Mouse (Mus musculus) forebrain, postnatal 0 days (tissue): Measurements from ENCODE around the gene 2310039H08Rik. TPM values are rescaled to one million over a fixed set of nuclear protein-coding genes. Genes with fewer than 3 reads are reported as not detected.
"Not testable (repeated sequence)": the region's sequence is repeated elsewhere in the genome, so short reads cannot be mapped to it uniquely, and the experiment has no call there.

ENCODE experiments used
- ATAC-seq: fragments of 200-750 bp; cut with Nextera tagmentation; 2 replicates; pipeline ENCODE4 v1.8.0; 2017; ENCODE audit warnings: mild to moderate bottlenecking, moderate library complexity
- DNase-seq: peaks from one replicate; pipeline ENCODE4 v3.0.0-alpha.2; 2015
- H3K27ac ChIP-seq: fragments of 300-500 bp; sonication (generic); 2 replicates; pipeline ENCODE4 v1.5.1; 2014; ENCODE audit warnings: low read depth, mild to moderate bottlenecking, antibody characterized with exemption, low read length, moderate library complexity, mixed read lengths
- H3K27me3 ChIP-seq: fragments of 300-500 bp; sonication (generic); 2 replicates; pipeline ENCODE4 v1.6.1; 2014; ENCODE audit warnings: mild to moderate bottlenecking, low read length, mixed read lengths; ENCODE audit not compliant: insufficient read depth
- H3K36me3 ChIP-seq: fragments of 300-500 bp; sonication (generic); 2 replicates; pipeline ENCODE4 v1.6.1; 2014; ENCODE audit warnings: mild to moderate bottlenecking, moderate library complexity; ENCODE audit not compliant: insufficient read depth
- H3K4me1 ChIP-seq: fragments of 300-500 bp; sonication (generic); 2 replicates; pipeline ENCODE4 v1.6.1; 2014; ENCODE audit warnings: antibody characterized with exemption; ENCODE audit not compliant: insufficient read depth
- H3K4me2 ChIP-seq: fragments of 300-500 bp; sonication (generic); 2 replicates; pipeline ENCODE4 v1.6.1; 2014; ENCODE audit warnings: low read depth, mild to moderate bottlenecking, moderate library complexity
- H3K4me3 ChIP-seq: fragments of 300-500 bp; sonication (generic); 2 replicates; pipeline ENCODE4 v1.5.1; 2014; ENCODE audit warnings: low read depth, low read length, mixed read lengths
- H3K9ac ChIP-seq: fragments of 300-500 bp; sonication (generic); 2 replicates; pipeline ENCODE4 v1.6.1; 2014; ENCODE audit warnings: mild to moderate bottlenecking
- H3K9me3 ChIP-seq: fragments of 300-500 bp; sonication (generic); 2 replicates; pipeline ENCODE4 v1.6.1; 2016; ENCODE audit warnings: low read length
- CTCF ChIP-seq: sonication (generic); IDR thresholded peaks from 2 replicates; pipeline ENCODE4 v1.5.1; 2016; ENCODE audit warnings: antibody characterized with exemption, control low read depth, low read depth
- WGBS: fragments of 180-500 bp; shearing (Covaris S2); extraction: QIAGEN DNeasy Blood & Tissue Kit; methylation state at CpG from one replicate; pipeline ENCODE4 v1.1.7; 2014; 5-methylcytosine and 5-hydroxymethylcytosine counted together
- polyA plus RNA-seq: library from polyadenylated mRNA; unstranded; fragments of >200 nt; fragmentation: Nextera tagmentation; extraction: Ambion mirVana; gene quantifications from 2 replicates; pipeline ENCODE4 v1.2.1, GENCODE M21; 2015
- total RNA-seq: library from RNA; depleted of rRNA; stranded (reverse); fragments of >200 nt; gene quantifications from 2 replicates; pipeline ENCODE4 v1.2.3, GENCODE M21; 2014

2310039H08Rik gene
- total and polyA plus RNA-seq, 2 experiments from 2014 or later: 42.7 to 67.1 TPM

DNA sequence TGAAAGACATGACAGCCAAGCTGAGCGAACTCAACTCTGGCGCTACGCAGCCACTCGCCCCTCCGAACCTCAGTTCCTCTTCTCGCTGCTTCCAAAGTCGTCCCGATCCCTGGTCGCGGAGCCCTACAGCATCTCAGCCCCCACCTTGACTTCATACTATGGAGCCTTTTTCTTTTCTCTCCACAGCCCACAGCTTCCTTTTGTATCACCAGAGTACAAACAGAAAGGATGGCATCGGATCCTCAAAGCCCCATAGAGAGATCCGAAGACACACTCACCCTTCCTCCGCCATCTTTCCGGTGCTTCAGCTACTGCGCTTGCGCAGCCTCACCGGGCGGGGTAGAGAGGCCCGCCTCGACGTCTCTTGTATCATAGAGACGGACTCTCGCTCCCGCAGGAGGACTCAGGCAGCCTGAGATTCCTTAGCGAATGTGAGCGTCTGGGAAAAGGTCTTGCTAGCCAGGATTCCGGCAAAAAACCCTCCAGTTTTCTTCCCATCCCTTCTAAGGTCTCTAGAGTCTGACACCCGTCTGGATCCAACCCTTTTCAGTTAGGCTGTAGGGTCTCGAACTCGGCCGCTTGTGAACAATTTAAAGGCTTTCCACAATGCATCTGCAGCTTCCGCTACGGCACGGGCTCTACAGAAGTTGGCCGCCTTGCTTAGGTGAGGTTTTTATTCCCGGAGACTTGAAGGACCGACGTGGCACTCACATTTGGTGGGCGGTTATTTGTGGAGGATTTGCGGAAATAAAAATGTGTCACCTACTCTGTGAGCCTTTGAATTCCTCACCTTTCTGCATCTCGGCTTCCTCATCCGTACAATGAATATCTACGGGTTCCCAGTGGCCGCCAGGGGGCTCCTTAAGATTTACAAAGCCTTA lies 10.1 kb downstream of the 2310039H08Rik start, which contains the start of gene Rpl7l1:
Gene Rpl7l1, minus strand, starts transcription at position 332 of the 881 bp plus-strand sequence.
- no peaks in the 10 kb centered on the region for H3K9me3 ChIP-seq
- peak within 1 kb of the TSS; percentile 65 for H3K9ac ChIP-seq
- DNase-seq (peak; percentile 97), ATAC-seq (peak; percentile 99)
- peak within 1 kb of the TSS; percentile 55 for H3K4me3 ChIP-seq
- peak within 1 kb of the TSS; percentile 51 for H3K4me2 ChIP-seq
- peak; percentile 59 for TF ChIP-seq CTCF
- H3K36me3 ChIP-seq: peaks cover 27% of the 10 kb centered on the region
- H3K27ac ChIP-seq: peak within 1 kb of the TSS; percentile 90
- H3K27me3 ChIP-seq: no peaks in the 10 kb centered on the region
- 2% methylated on average over 44 of the region's 44 CpGs for WGBS
- H3K4me1 ChIP-seq: no peaks in the 10 kb centered on the region

DNA sequence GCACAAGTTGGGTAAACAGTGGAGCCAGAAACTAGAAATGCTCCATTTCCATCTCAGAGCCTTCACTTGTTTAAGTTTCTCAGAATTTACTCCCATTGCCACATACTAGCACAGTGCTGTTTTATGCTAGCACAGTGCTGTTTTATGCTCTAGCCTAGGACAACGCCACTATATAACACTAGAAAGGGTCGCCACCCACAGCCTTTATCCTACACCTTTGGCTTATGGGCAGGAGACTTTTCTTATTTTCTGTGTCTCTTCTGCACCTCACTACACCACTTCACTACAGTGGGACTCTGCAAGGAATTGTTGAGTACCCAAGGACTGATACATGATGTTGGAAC lies 10.8 kb downstream of the 2310039H08Rik start:
- Histone ChIP-seq H3K27ac (peak overlapping the region; percentile 90), H3K36me3 (peaks cover 22% of the 10 kb centered on the region)
- WGBS: 77% methylated on average over 2 of the region's 2 CpGs

DNA sequence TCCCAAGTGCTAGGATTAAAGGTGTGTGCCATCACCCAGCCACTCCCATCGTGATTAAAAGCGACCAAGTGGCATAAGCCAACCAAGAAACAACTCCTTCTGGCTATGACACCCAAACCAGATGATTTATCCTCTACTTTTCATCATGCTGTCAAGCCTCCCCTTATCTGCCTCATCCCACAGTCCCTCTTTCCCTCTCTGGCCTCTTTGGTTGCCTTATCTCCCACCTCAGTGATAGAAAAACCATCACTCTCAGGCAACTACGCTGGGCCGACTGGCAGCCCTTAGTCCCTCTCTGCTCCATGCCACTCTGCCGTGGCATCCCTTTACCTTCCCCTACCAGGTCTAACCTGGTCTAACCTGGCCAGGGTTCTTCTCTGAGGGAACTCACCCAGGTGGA lies 14.5 kb downstream of the 2310039H08Rik start:
- no peaks in the 10 kb centered on the region for H3K9me3 ChIP-seq
- ATAC-seq (no peak), DNase-seq (no peak)
- WGBS: 94% methylated on average over 5 of the region's 5 CpGs
- no peak overlapping the region for H3K27ac ChIP-seq
- H3K4me3 ChIP-seq: no peak overlapping the region
- no peak overlapping the region for H3K4me2 ChIP-seq
- TF ChIP-seq CTCF: no peak
- H3K36me3 ChIP-seq: no peaks in the 10 kb centered on the region
- H3K27me3 ChIP-seq: no peaks in the 10 kb centered on the region
- no peak overlapping the region for H3K9ac ChIP-seq
- no peaks in the 10 kb centered on the region for H3K4me1 ChIP-seq

More for the DNA sequence above, 10.8 kb downstream of the 2310039H08Rik start:
- H3K4me1 ChIP-seq: no peaks in the 10 kb centered on the region
- DNase-seq (no peak), ATAC-seq (no peak)
- peak overlapping the region; percentile 55 for H3K4me3 ChIP-seq
- TF ChIP-seq CTCF: no peak
- H3K4me2 ChIP-seq: peak overlapping the region; percentile 51
- H3K9me3 ChIP-seq: no peaks in the 10 kb centered on the region
- H3K9ac ChIP-seq: peak overlapping the region; percentile 65; the same call in 1 of the 2 replicates
- no peaks in the 10 kb centered on the region for H3K27me3 ChIP-seq

DNA sequence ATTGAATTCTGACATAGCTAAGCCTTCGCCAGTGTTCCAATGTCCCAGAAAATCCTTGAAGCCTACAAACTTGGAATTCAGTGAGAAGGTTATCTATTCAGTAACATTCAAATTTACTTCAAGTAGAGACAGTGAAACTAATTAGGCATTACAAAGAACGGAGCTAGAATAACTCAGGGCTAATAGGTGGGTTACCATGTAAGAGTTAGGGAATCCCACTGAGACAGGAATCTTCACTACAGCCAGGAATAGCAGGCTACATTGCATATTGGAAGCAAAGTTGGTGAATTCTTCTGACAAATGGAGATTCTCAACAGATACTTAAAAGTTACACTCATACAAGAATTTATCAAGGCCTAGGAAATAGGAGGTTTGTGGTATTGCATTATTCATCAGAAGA lies 15.5 kb downstream of the 2310039H08Rik start:
- DNase-seq, H3K36me3 ChIP-seq, H3K4me3 ChIP-seq, ATAC-seq, H3K4me2 ChIP-seq, H3K9ac ChIP-seq, H3K9me3 ChIP-seq, H3K4me1 ChIP-seq, H3K27ac ChIP-seq, H3K27me3 ChIP-seq: not testable (repeated sequence)
- 50% methylated on average over 2 of the region's 2 CpGs for WGBS

DNA sequence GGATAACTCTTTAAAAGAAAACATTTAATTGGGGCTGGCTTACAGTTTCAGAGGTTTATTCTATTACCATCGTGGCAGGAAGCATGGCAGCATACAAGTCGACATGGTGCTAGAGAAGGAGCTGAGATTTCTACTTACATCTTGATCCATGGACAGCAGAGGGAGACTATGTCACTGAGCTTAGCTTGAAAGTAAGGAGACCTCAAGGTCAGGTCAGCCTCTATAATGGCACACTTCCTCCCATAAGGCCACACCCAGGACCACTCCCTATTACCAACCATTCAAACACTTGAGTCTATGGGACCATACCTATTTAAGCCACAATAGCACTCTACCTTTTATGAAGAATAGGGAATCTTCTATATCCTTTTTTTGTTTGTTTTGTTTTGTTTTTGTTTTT lies 20.5 kb downstream of the 2310039H08Rik start:
- H3K4me2 ChIP-seq: no peak overlapping the region
- ATAC-seq (no peak), DNase-seq (no peak)
- no peak overlapping the region for H3K27ac ChIP-seq
- H3K4me3 ChIP-seq: no peak overlapping the region
- 0 out of 2 replicates have a peak, but pooled peaks cover 10% of the 10 kb centered on the region for H3K36me3 ChIP-seq
- no peaks in the 10 kb centered on the region for H3K27me3 ChIP-seq
- no peaks in the 10 kb centered on the region for H3K9me3 ChIP-seq
- WGBS: 90% methylated on average over 2 of the region's 2 CpGs
- no peak for TF ChIP-seq CTCF
- no peaks in the 10 kb centered on the region for H3K4me1 ChIP-seq
- no peak overlapping the region for H3K9ac ChIP-seq

DNA sequence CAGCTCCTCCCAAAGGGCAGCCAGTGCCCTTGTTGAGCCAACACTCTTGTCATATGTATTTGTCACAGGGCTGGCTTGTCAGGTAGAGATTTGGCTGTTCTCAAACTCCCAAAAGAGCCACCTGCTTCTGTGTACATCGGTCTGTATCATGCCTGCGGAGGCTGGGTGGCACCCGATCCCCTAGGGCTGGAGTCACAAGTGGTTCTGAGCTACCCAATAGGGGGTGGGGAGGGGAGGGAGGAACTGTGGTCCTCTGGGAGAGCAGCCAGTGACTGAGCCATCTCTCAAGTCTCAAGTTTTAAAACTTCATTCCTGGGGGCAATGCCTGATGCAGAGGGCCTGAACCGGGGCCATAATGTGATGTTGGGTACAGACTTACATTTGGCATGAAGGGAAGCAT lies 24.3 kb downstream of the 2310039H08Rik start:
- 87% methylated on average over 4 of the region's 4 CpGs for WGBS
- Histone ChIP-seq H3K9ac (no peak overlapping the region), H3K9me3 (no peaks in the 10 kb centered on the region), H3K4me3 (no peak overlapping the region), H3K27ac (no peak overlapping the region), H3K4me2 (no peak overlapping the region), H3K27me3 (no peaks in the 10 kb centered on the region), H3K36me3 (peaks cover 39% of the 10 kb centered on the region), H3K4me1 (no peaks in the 10 kb centered on the region)
- no peak for TF ChIP-seq CTCF
- ATAC-seq: no peak
- no peak for DNase-seq

DNA sequence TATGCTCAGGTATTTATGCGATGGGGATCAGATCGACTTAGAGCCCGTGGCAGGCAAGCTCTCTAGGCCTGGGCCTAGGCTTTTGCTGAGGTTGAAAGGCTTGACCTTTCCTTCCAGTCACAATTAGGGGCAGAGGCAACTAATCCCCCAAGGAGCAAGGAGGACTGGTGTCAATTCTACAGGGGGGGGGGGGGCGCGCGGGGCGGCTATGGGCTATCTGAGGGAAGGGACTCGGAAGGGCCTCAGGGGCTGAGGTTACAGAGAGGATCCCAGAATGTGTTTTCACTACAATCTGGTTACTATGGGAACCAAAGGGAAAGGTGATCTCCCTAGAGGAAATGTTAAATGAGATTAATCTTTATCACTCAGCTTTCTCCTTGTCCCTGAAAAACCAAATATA lies 25.0 kb downstream of the 2310039H08Rik start:
- DNase-seq (no peak), ATAC-seq (no peak)
- Histone ChIP-seq H3K4me3 (no peak overlapping the region), H3K27me3 (no peaks in the 10 kb centered on the region), H3K27ac (no peak overlapping the region), H3K4me1 (no peaks in the 10 kb centered on the region), H3K9me3 (no peaks in the 10 kb centered on the region), H3K9ac (no peak overlapping the region), H3K36me3 (peaks cover 45% of the 10 kb centered on the region), H3K4me2 (no peak overlapping the region)
- TF ChIP-seq CTCF: no peak
- 35% methylated on average over 5 of the region's 8 CpGs for WGBS
